Mouse (Mus musculus): ENCODE measurements at regions not wholly inside any gene's neighbourhood (a gene's known extent, or its start where the extent isn't known, plus 50 kb on each side); places are given as distances from the start of the nearest gene placed in this dataset.

- H3K4me3 ChIP-seq (ENCODE audit: low read depth, low read length): no peak overlapping the region
- H3K4me1 ChIP-seq (ENCODE audit: control insufficient read depth, insufficient read depth, low read length): no peaks in the 10 kb centered on the region
- no peak overlapping the region for H3K9ac ChIP-seq (ENCODE audit: low read length)
- DNase-seq (ENCODE audit: low spot score): peak; percentile 29
- H3K27ac ChIP-seq (ENCODE audit: low read depth, low read length): no peak overlapping the region
- no peaks in the 10 kb centered on the region for H3K27me3 ChIP-seq (replicated peaks; ENCODE audit: control insufficient read depth, insufficient read depth, low read length)
- H3K9me3 ChIP-seq (replicated peaks; ENCODE audit: control insufficient read depth, low read length): no peaks in the 10 kb centered on the region
- H3K36me3 ChIP-seq (ENCODE audit: control insufficient read depth, insufficient read depth, low read length): no peaks in the 10 kb centered on the region
- ATAC-seq: no peak
- no peak overlapping the region for H3K4me2 ChIP-seq (ENCODE audit: low read length)
- 84% methylated on average over 10 of the region's 10 CpGs for WGBS
Observed at GRCm38 (mm10) chr2:170675731-170676130, 55.9 kb upstream of the Dok5 start.

GRCm38 (mm10) chr2:170673683-170674082 is 57.9 kb upstream of the Dok5 start:
- no peak for DNase-seq (ENCODE audit: low spot score)
- Histone ChIP-seq H3K9me3 (replicated peaks; ENCODE audit: control insufficient read depth, low read length) (no peaks in the 10 kb centered on the region), H3K9ac (ENCODE audit: low read length) (no peak overlapping the region), H3K4me1 (ENCODE audit: control insufficient read depth, insufficient read depth, low read length) (0 out of 2 replicates have a peak, but pooled peaks cover 4% of the 10 kb centered on the region), H3K27ac (ENCODE audit: low read depth, low read length) (no peak overlapping the region), H3K27me3 (replicated peaks; ENCODE audit: control insufficient read depth, insufficient read depth, low read length) (no peaks in the 10 kb centered on the region), H3K36me3 (ENCODE audit: control insufficient read depth, insufficient read depth, low read length) (no peaks in the 10 kb centered on the region), H3K4me2 (ENCODE audit: low read length) (no peak overlapping the region), H3K4me3 (ENCODE audit: low read depth, low read length) (no peak overlapping the region)
- ATAC-seq: no peak
- 89% methylated on average over 6 of the region's 6 CpGs for WGBS

- no peak for ATAC-seq
- WGBS: 85% methylated on average over 1 of the region's 1 CpGs
- 0 out of 2 replicates have a peak, but pooled peaks cover 4% of the 10 kb centered on the region for H3K4me1 ChIP-seq (ENCODE audit: control insufficient read depth, insufficient read depth, low read length)
- H3K36me3 ChIP-seq (ENCODE audit: control insufficient read depth, insufficient read depth, low read length): no peaks in the 10 kb centered on the region
- H3K4me2 ChIP-seq (ENCODE audit: low read length): no peak overlapping the region
- DNase-seq (ENCODE audit: low spot score): no peak
- H3K27ac ChIP-seq (ENCODE audit: low read depth, low read length): no peak overlapping the region
- H3K9me3 ChIP-seq (replicated peaks; ENCODE audit: control insufficient read depth, low read length): no peaks in the 10 kb centered on the region
- no peak overlapping the region for H3K4me3 ChIP-seq (ENCODE audit: low read depth, low read length)
- no peaks in the 10 kb centered on the region for H3K27me3 ChIP-seq (replicated peaks; ENCODE audit: control insufficient read depth, insufficient read depth, low read length)
- H3K9ac ChIP-seq (ENCODE audit: low read length): no peak overlapping the region
Observed at GRCm38 (mm10) chr2:170672789-170673188, 58.8 kb upstream of the Dok5 start.

GRCm38 (mm10) chr2:170668960-170669359 is 62.6 kb upstream of the Dok5 start:
- Histone ChIP-seq H3K4me2 (ENCODE audit: low read length) (no peak overlapping the region), H3K27me3 (replicated peaks; ENCODE audit: control insufficient read depth, insufficient read depth, low read length) (no peaks in the 10 kb centered on the region), H3K36me3 (ENCODE audit: control insufficient read depth, insufficient read depth, low read length) (no peaks in the 10 kb centered on the region), H3K9me3 (replicated peaks; ENCODE audit: control insufficient read depth, low read length) (no peaks in the 10 kb centered on the region), H3K4me3 (ENCODE audit: low read depth, low read length) (no peak overlapping the region), H3K9ac (ENCODE audit: low read length) (no peak overlapping the region), H3K27ac (ENCODE audit: low read depth, low read length) (no peak overlapping the region), H3K4me1 (ENCODE audit: control insufficient read depth, insufficient read depth, low read length) (0 out of 2 replicates have a peak, but pooled peaks cover 4% of the 10 kb centered on the region)
- ATAC-seq: no peak
- DNase-seq (ENCODE audit: low spot score): no peak
- WGBS: 67% methylated on average over 12 of the region's 12 CpGs

GRCm38 (mm10) chr2:170668497-170668896 is 63.1 kb upstream of the Dok5 start:
- no peak overlapping the region for H3K27ac ChIP-seq (ENCODE audit: low read depth, low read length)
- no peak overlapping the region for H3K9ac ChIP-seq (ENCODE audit: low read length)
- H3K36me3 ChIP-seq (ENCODE audit: control insufficient read depth, insufficient read depth, low read length): no peaks in the 10 kb centered on the region
- no peaks in the 10 kb centered on the region for H3K9me3 ChIP-seq (replicated peaks; ENCODE audit: control insufficient read depth, low read length)
- H3K4me3 ChIP-seq (ENCODE audit: low read depth, low read length): no peak overlapping the region
- ATAC-seq (no peak), DNase-seq (ENCODE audit: low spot score) (no peak)
- H3K4me2 ChIP-seq (ENCODE audit: low read length): no peak overlapping the region
- 55% methylated on average over 6 of the region's 6 CpGs for WGBS
- H3K4me1 ChIP-seq (ENCODE audit: control insufficient read depth, insufficient read depth, low read length): 0 out of 2 replicates have a peak, but pooled peaks cover 4% of the 10 kb centered on the region
- no peaks in the 10 kb centered on the region for H3K27me3 ChIP-seq (replicated peaks; ENCODE audit: control insufficient read depth, insufficient read depth, low read length)

GRCm38 (mm10) chr2:170662069-170662980 is 60.5 kb upstream of the 4930470P17Rik start:
- WGBS: 27% methylated on average over 25 of the region's 25 CpGs
- peak overlapping the region; percentile 23 for H3K4me3 ChIP-seq (ENCODE audit: low read depth, low read length)
- H3K4me2 ChIP-seq (ENCODE audit: low read length): peak overlapping the region; percentile 45
- H3K36me3 ChIP-seq (ENCODE audit: control insufficient read depth, insufficient read depth, low read length): no peaks in the 10 kb centered on the region
- peak; percentile 89 for DNase-seq (ENCODE audit: low spot score)
- H3K27me3 ChIP-seq (replicated peaks; ENCODE audit: control insufficient read depth, insufficient read depth, low read length): no peaks in the 10 kb centered on the region
- peak overlapping the region; percentile 45; the same call in 1 of the 2 replicates for H3K9ac ChIP-seq (ENCODE audit: low read length)
- peaks cover 37% of the 10 kb centered on the region for H3K4me1 ChIP-seq (ENCODE audit: control insufficient read depth, insufficient read depth, low read length)
- H3K27ac ChIP-seq (ENCODE audit: low read depth, low read length): peak overlapping the region; percentile 69
- H3K9me3 ChIP-seq (replicated peaks; ENCODE audit: control insufficient read depth, low read length): no peaks in the 10 kb centered on the region
- peak; percentile 43 for ATAC-seq

- Histone ChIP-seq H3K9ac (ENCODE audit: low read length) (no peak overlapping the region), H3K4me1 (ENCODE audit: control insufficient read depth, insufficient read depth, low read length) (peaks cover 38% of the 10 kb centered on the region), H3K36me3 (ENCODE audit: control insufficient read depth, insufficient read depth, low read length) (no peaks in the 10 kb centered on the region), H3K4me2 (ENCODE audit: low read length) (no peak overlapping the region), H3K4me3 (ENCODE audit: low read depth, low read length) (no peak overlapping the region), H3K27me3 (replicated peaks; ENCODE audit: control insufficient read depth, insufficient read depth, low read length) (no peaks in the 10 kb centered on the region), H3K27ac (ENCODE audit: low read depth, low read length) (no peak overlapping the region), H3K9me3 (replicated peaks; ENCODE audit: control insufficient read depth, low read length) (no peaks in the 10 kb centered on the region)
- WGBS: 5% methylated on average over 8 of the region's 8 CpGs
- ATAC-seq (0 out of 2 replicates have a peak, but pooled peaks have one; percentile 21), DNase-seq (ENCODE audit: low spot score) (peak; percentile 61)
Observed at GRCm38 (mm10) chr2:170659291-170659690, 57.5 kb upstream of the 4930470P17Rik start.

- Histone ChIP-seq H3K4me2 (ENCODE audit: low read length) (no peak overlapping the region), H3K4me3 (ENCODE audit: low read depth, low read length) (no peak overlapping the region), H3K27me3 (replicated peaks; ENCODE audit: control insufficient read depth, insufficient read depth, low read length) (no peaks in the 10 kb centered on the region), H3K27ac (ENCODE audit: low read depth, low read length) (no peak overlapping the region), H3K9ac (ENCODE audit: low read length) (no peak overlapping the region), H3K9me3 (replicated peaks; ENCODE audit: control insufficient read depth, low read length) (no peaks in the 10 kb centered on the region), H3K36me3 (ENCODE audit: control insufficient read depth, insufficient read depth, low read length) (no peaks in the 10 kb centered on the region), H3K4me1 (ENCODE audit: control insufficient read depth, insufficient read depth, low read length) (peaks cover 38% of the 10 kb centered on the region)
- WGBS: 29% methylated on average over 7 of the region's 7 CpGs
- no peak for ATAC-seq
- no peak for DNase-seq (ENCODE audit: low spot score)
Observed at GRCm38 (mm10) chr2:170658520-170658919, 56.7 kb upstream of the 4930470P17Rik start.

- DNase-seq (ENCODE audit: low spot score): peak; percentile 53
- peaks cover 39% of the 10 kb centered on the region for H3K4me1 ChIP-seq (ENCODE audit: control insufficient read depth, insufficient read depth, low read length)
- peak overlapping the region; percentile 23; the same call in 1 of the 2 replicates for H3K27ac ChIP-seq (ENCODE audit: low read depth, low read length)
- 5% methylated on average over 7 of the region's 7 CpGs for WGBS
- H3K4me3 ChIP-seq (ENCODE audit: low read depth, low read length): no peak overlapping the region
- H3K36me3 ChIP-seq (ENCODE audit: control insufficient read depth, insufficient read depth, low read length): no peaks in the 10 kb centered on the region
- H3K9ac ChIP-seq (ENCODE audit: low read length): no peak overlapping the region
- no peaks in the 10 kb centered on the region for H3K9me3 ChIP-seq (replicated peaks; ENCODE audit: control insufficient read depth, low read length)
- H3K4me2 ChIP-seq (ENCODE audit: low read length): no peak overlapping the region
- no peak for ATAC-seq
- H3K27me3 ChIP-seq (replicated peaks; ENCODE audit: control insufficient read depth, insufficient read depth, low read length): no peaks in the 10 kb centered on the region
Observed at GRCm38 (mm10) chr2:170657821-170658221, 56.0 kb upstream of the 4930470P17Rik start.

All from forebrain, embryonic 14.5 days (tissue).